Mouse (Mus musculus) left cerebral cortex, postnatal 25 days (tissue): ENCODE results near the gene B230217C12Rik. TPM values are rescaled to one million over a fixed set of nuclear protein-coding genes. Genes with fewer than 3 reads are reported as not detected.

Experiments
- DNase-seq, 2 experiments: peaks; one replicate each; pipeline ENCODE4 v3.0.0; 2022; ENCODE audit warnings: low spot score in 2 of 2, mixed read lengths in 1 of 2
- intact Hi-C: fragments of 180-260 bp; cut with DNase I; formaldehyde crosslinking; loops from one replicate; pipeline ENCODE4 v1.15.1; 2025
- total RNA-seq, 2 experiments: library from RNA; stranded (reverse); gene quantifications; 2 replicates each; pipeline ENCODE4 v1.2.3; 2021

The B230217C12Rik gene
- total RNA-seq, 2 experiments from 2014 or later = 75.4 to 75.9 TPM

GRCm38 (mm10) chr11:97808093-97808492 is 32.5 kb upstream of the B230217C12Rik start:
- DNase-seq = no peak
- intact Hi-C loops = no loop called here

- intact Hi-C loops = no loop called here
Measured at GRCm38 (mm10) chr11:97808621-97809234, 31.9 kb upstream of the B230217C12Rik start.

GRCm38 (mm10) chr11:97809235-97810121 is 31.1 kb upstream of the B230217C12Rik start:
- intact Hi-C loops = no loop called here
- DNase-seq = no peak

More at GRCm38 (mm10) chr11:97808621-97809234, 31.9 kb upstream of the B230217C12Rik start:
- DNase-seq = no peak

- intact Hi-C loops = no loop called here
- DNase-seq = no peak
Measured at GRCm38 (mm10) chr11:97810356-97810755, 30.2 kb upstream of the B230217C12Rik start.

GRCm38 (mm10) chr11:97810970-97811369 is 29.6 kb upstream of the B230217C12Rik start:
- DNase-seq = no peak
- intact Hi-C loops = no loop called here

GRCm38 (mm10) chr11:97811569-97812362 is 28.8 kb upstream of the B230217C12Rik start:
- intact Hi-C loops = no loop called here
- no peak for DNase-seq

- intact Hi-C loops = no loop called here
- DNase-seq = peak; percentile 52 to 61
Measured at GRCm38 (mm10) chr11:97812491-97812921, 28.1 kb upstream of the B230217C12Rik start.

- intact Hi-C loops = no loop called here
- no peak for DNase-seq
Measured at GRCm38 (mm10) chr11:97813085-97813484, 27.5 kb upstream of the B230217C12Rik start.

GRCm38 (mm10) chr11:97813746-97814515 is 26.6 kb upstream of the B230217C12Rik start:
- DNase-seq = no peak
- intact Hi-C loops = no loop called here

GRCm38 (mm10) chr11:97815736-97816135 is 24.8 kb upstream of the B230217C12Rik start:
- DNase-seq = no peak
- intact Hi-C loops = no loop called here

GRCm38 (mm10) chr11:97816176-97816575 is 24.4 kb upstream of the B230217C12Rik start:
- no peak for DNase-seq
- intact Hi-C loops = no loop called here

- no peak for DNase-seq
- intact Hi-C loops = no loop called here
Measured at GRCm38 (mm10) chr11:97816916-97817315, 23.7 kb upstream of the B230217C12Rik start.

- intact Hi-C loops = no loop called here
- DNase-seq = no peak
Measured at GRCm38 (mm10) chr11:97817379-97817778, 23.2 kb upstream of the B230217C12Rik start.

GRCm38 (mm10) chr11:97818003-97818402 is 22.6 kb upstream of the B230217C12Rik start:
- no peak for DNase-seq
- intact Hi-C loops = no loop called here

GRCm38 (mm10) chr11:97818571-97818970 is 22.0 kb upstream of the B230217C12Rik start:
- DNase-seq = peak in 1 of 2 experiments; percentile 46
- intact Hi-C loops = no loop called here

GRCm38 (mm10) chr11:97819102-97819501 is 21.5 kb upstream of the B230217C12Rik start:
- intact Hi-C loops = no loop called here
- no peak for DNase-seq

- DNase-seq = no peak
- intact Hi-C loops = no loop called here
Measured at GRCm38 (mm10) chr11:97819923-97820322, 20.7 kb upstream of the B230217C12Rik start.

- intact Hi-C loops = no loop called here
- no peak for DNase-seq
Measured at GRCm38 (mm10) chr11:97820840-97821239, 19.7 kb upstream of the B230217C12Rik start.

- DNase-seq = no peak
- intact Hi-C loops = no loop called here
Measured at GRCm38 (mm10) chr11:97821401-97822064, 19.0 kb upstream of the B230217C12Rik start.
